Mouse (Mus musculus) limb, embryonic 10.5 days (tissue): ENCODE measurements around the gene Sptssa. TPM values are rescaled to one million over a fixed set of nuclear protein-coding genes. Genes with fewer than 3 reads are reported as not detected.

ENCODE experiments used
- DNase-seq: peaks from one replicate; pipeline ENCODE4 v3.0.0-alpha.2; 2017; ENCODE audit warnings: low spot score
- H3K27ac ChIP-seq: fragments of 300-500 bp; sonication (generic); 2 replicates; pipeline ENCODE4 v1.5.1; 2016; ENCODE audit warnings: mild to moderate bottlenecking
- H3K27me3 ChIP-seq: fragments of 300-500 bp; sonication (generic); 2 replicates; pipeline ENCODE4 v1.6.1; 2016; ENCODE audit warnings: low read depth, mild to moderate bottlenecking; ENCODE audit not compliant: poor library complexity, severe bottlenecking
- H3K36me3 ChIP-seq: fragments of 300-500 bp; sonication (generic); 2 replicates; pipeline ENCODE4 v1.6.1; 2016; ENCODE audit warnings: mild to moderate bottlenecking, moderate library complexity
- H3K4me1 ChIP-seq: fragments of 300-500 bp; sonication (generic); 2 replicates; pipeline ENCODE4 v1.6.1; 2016
- H3K4me3 ChIP-seq: fragments of 300-500 bp; sonication (generic); 2 replicates; pipeline ENCODE4 v1.5.1; 2016; ENCODE audit warnings: mild to moderate bottlenecking, moderate library complexity
- H3K9me3 ChIP-seq: fragments of 300-500 bp; sonication (generic); replicated peaks from 2 replicates; pipeline ENCODE4 v1.6.1; 2016; ENCODE audit warnings: mild to moderate bottlenecking
- WGBS: fragments of 180-500 bp; shearing (Covaris S2); methylation state at CpG from one replicate; pipeline ENCODE4 v1.1.7; 2016; 5-methylcytosine and 5-hydroxymethylcytosine counted together
- polyA plus RNA-seq: library from polyadenylated mRNA; unstranded; fragments of >200 nt; fragmentation: Nextera tagmentation; extraction: Ambion mirVana; gene quantifications from 2 replicates; pipeline ENCODE4 v1.2.1, GENCODE M21; 2016

Gene Sptssa
- polyA plus RNA-seq, 1 experiment from 2014 or later, result 143 TPM

DNA sequence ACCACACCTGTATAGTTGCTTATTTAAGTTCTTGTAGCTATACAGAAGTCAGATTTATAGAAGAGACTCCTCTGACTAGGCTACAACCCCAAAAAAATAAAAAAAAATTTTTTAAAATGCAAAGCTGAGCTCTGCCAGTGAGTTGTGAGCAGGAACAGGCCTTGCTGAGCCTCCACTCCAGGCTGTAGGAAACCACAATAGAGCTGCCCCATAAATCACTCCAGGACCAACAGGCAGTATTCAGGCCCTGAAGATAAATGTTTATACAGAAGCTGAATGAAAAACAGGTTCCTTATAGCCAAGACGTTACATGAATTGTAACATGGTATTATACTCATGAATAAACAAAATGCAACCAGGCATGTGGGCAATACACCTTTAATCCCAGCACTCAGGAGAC is 5.2 kb downstream of the Sptssa start:
- H3K4me3 ChIP-seq, result no peak overlapping the region
- WGBS, result 36% methylated on average over 1 of the region's 1 CpGs
- H3K36me3 ChIP-seq, result peaks cover 44% of the 10 kb centered on the region
- H3K9me3 ChIP-seq, result no peaks in the 10 kb centered on the region
- H3K27me3 ChIP-seq, result no peaks in the 10 kb centered on the region
- DNase-seq, result no peak
- H3K27ac ChIP-seq, result no peak overlapping the region
- peaks cover 16% of the 10 kb centered on the region for H3K4me1 ChIP-seq

GRCm38 (mm10) chr12:54644947-54645346 is 11.4 kb downstream of the Sptssa start:
- Histone ChIP-seq H3K27ac (no peak overlapping the region), H3K36me3 (peaks cover 37% of the 10 kb centered on the region), H3K4me3 (no peak overlapping the region), H3K9me3 (no peaks in the 10 kb centered on the region), H3K27me3 (no peaks in the 10 kb centered on the region), H3K4me1 (no peaks in the 10 kb centered on the region)
- 78% methylated on average over 2 of the region's 2 CpGs for WGBS
- no peak for DNase-seq

DNA sequence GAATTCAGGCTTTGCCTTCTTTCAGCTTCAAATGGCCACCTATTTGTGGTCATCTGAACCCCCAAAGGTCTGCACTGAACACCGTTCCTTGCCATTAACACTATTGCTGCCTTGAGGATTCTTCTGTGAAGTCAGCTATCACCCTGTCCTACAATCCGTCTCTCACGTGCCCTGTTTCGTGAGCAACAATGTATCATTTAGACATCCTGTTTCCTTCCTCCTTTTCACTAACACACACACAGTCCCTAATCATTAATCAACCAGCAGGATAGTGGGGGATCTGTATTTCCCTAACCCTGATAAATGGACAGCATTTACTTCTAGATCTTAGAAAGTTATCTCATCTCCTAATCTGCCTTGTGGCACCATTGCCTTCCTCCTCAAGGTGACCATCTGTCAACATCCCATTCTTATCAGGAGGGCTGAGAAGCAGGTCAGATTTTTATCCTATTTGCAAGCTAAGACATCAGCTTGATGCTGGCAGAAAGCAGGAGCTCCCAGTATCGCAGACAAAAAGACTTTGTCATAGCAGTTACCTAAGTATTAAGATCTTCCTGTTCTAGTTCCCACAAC is 13.0 kb downstream of the Sptssa start:
- Histone ChIP-seq H3K4me1 (no peaks in the 10 kb centered on the region), H3K36me3 (peaks cover 26% of the 10 kb centered on the region), H3K4me3 (no peak overlapping the region), H3K27ac (no peak overlapping the region), H3K9me3 (no peaks in the 10 kb centered on the region), H3K27me3 (no peaks in the 10 kb centered on the region)
- 75% methylated on average over 5 of the region's 5 CpGs for WGBS
- no peak for DNase-seq

GRCm38 (mm10) chr12:54641374-54641773 is 15.0 kb downstream of the Sptssa start:
- Histone ChIP-seq H3K27ac (no peak overlapping the region), H3K36me3 (peaks cover 10% of the 10 kb centered on the region), H3K27me3 (no peaks in the 10 kb centered on the region), H3K4me1 (no peaks in the 10 kb centered on the region), H3K9me3 (no peaks in the 10 kb centered on the region), H3K4me3 (no peak overlapping the region)
- 95% methylated on average over 4 of the region's 4 CpGs for WGBS
- DNase-seq, result no peak

- no peak overlapping the region for H3K27ac ChIP-seq
- 92% methylated on average over 6 of the region's 6 CpGs for WGBS
- no peaks in the 10 kb centered on the region for H3K27me3 ChIP-seq
- no peaks in the 10 kb centered on the region for H3K4me1 ChIP-seq
- no peaks in the 10 kb centered on the region for H3K9me3 ChIP-seq
- DNase-seq, result no peak
- no peak overlapping the region for H3K4me3 ChIP-seq
- peaks cover 3% of the 10 kb centered on the region; the same call in 1 of the 2 replicates for H3K36me3 ChIP-seq
Observed at GRCm38 (mm10) chr12:54640259-54640658, 16.1 kb downstream of the Sptssa start.

- 82% methylated on average over 1 of the region's 1 CpGs for WGBS
- Histone ChIP-seq H3K9me3 (no peaks in the 10 kb centered on the region), H3K4me3 (no peak overlapping the region), H3K27me3 (no peaks in the 10 kb centered on the region), H3K27ac (no peak overlapping the region), H3K4me1 (no peaks in the 10 kb centered on the region), H3K36me3 (no peaks in the 10 kb centered on the region)
- DNase-seq, result no peak
Observed at GRCm38 (mm10) chr12:54637033-54637432, 19.3 kb downstream of the Sptssa start.

DNA sequence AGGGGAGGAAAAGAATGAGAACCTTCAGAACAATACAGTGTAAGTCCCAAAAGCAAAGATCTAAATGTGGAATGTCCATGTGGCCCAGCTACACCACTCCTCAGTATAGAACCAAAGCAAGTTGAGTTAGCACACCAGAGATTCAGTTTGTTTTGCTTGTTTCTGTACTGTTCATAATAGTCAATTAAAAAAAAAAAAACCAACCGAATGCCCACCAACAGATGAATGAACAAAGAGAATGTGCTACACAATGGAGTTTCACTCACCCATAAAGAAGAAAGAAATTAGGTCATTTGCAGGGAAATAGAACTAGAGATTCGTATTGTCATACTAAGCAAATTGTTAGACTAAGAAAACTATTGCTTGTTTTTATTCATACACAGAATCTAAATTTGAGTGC is 24.2 kb downstream of the Sptssa start:
- DNase-seq, result no peak
- no peak overlapping the region for H3K27ac ChIP-seq
- no peaks in the 10 kb centered on the region for H3K9me3 ChIP-seq
- H3K27me3 ChIP-seq, result no peaks in the 10 kb centered on the region
- H3K36me3 ChIP-seq, result no peaks in the 10 kb centered on the region
- no peak overlapping the region for H3K4me3 ChIP-seq
- WGBS, result 94% methylated on average over 2 of the region's 2 CpGs
- no peaks in the 10 kb centered on the region for H3K4me1 ChIP-seq

- H3K27me3 ChIP-seq, result no peaks in the 10 kb centered on the region
- no peaks in the 10 kb centered on the region for H3K9me3 ChIP-seq
- no peaks in the 10 kb centered on the region for H3K4me1 ChIP-seq
- 93% methylated on average over 2 of the region's 2 CpGs for WGBS
- H3K4me3 ChIP-seq, result no peak overlapping the region
- no peak for DNase-seq
- no peak overlapping the region for H3K27ac ChIP-seq
- H3K36me3 ChIP-seq, result no peaks in the 10 kb centered on the region
Observed at GRCm38 (mm10) chr12:54621942-54622341, 34.4 kb downstream of the Sptssa start.

- DNase-seq, result no peak
- 86% methylated on average over 13 of the region's 13 CpGs for WGBS
- H3K36me3 ChIP-seq, result no peaks in the 10 kb centered on the region
- H3K4me1 ChIP-seq, result peaks cover 11% of the 10 kb centered on the region
- no peaks in the 10 kb centered on the region for H3K27me3 ChIP-seq
- no peaks in the 10 kb centered on the region for H3K9me3 ChIP-seq
- no peak overlapping the region for H3K27ac ChIP-seq
- H3K4me3 ChIP-seq, result no peak overlapping the region
Observed at GRCm38 (mm10) chr12:54620042-54620705, 36.2 kb downstream of the Sptssa start.

DNA sequence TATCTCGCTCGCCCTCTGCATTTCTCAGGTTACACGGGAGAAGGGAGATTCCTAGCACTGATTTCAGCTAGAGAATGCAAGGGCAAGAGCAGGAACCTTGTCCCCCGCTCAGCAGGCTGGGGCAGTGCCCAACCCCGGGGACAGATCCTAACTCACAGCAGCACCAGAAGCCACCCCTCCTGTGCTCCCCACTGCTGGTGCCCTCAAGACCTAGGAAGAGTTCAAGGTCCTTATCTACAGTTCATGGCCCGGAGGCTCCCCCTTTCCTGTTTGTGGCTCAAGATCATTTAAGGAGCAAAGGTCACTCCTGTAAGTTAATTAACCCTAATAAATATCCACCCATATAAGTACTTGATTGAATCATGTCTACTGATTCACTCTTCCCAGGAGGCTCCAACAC is 47.4 kb downstream of the Sptssa start:
- 67% methylated on average over 6 of the region's 6 CpGs for WGBS
- H3K9me3 ChIP-seq, result no peaks in the 10 kb centered on the region

GRCm38 (mm10) chr12:54605203-54605602 is 51.2 kb downstream of the Sptssa start:
- Histone ChIP-seq H3K4me3 (no peak overlapping the region), H3K9me3 (no peaks in the 10 kb centered on the region), H3K27ac (no peak overlapping the region), H3K4me1 (peaks cover 4% of the 10 kb centered on the region; the same call in 1 of the 2 replicates), H3K36me3 (no peaks in the 10 kb centered on the region), H3K27me3 (no peaks in the 10 kb centered on the region)
- 88% methylated on average over 3 of the region's 3 CpGs for WGBS
- no peak for DNase-seq

More for the DNA sequence above, 47.4 kb downstream of the Sptssa start:
- Histone ChIP-seq H3K4me1 (peaks cover 11% of the 10 kb centered on the region), H3K36me3 (no peaks in the 10 kb centered on the region), H3K4me3 (no peak overlapping the region), H3K27ac (peak overlapping the region; percentile 11; the same call in 1 of the 2 replicates), H3K27me3 (no peaks in the 10 kb centered on the region)
- no peak for DNase-seq

DNA sequence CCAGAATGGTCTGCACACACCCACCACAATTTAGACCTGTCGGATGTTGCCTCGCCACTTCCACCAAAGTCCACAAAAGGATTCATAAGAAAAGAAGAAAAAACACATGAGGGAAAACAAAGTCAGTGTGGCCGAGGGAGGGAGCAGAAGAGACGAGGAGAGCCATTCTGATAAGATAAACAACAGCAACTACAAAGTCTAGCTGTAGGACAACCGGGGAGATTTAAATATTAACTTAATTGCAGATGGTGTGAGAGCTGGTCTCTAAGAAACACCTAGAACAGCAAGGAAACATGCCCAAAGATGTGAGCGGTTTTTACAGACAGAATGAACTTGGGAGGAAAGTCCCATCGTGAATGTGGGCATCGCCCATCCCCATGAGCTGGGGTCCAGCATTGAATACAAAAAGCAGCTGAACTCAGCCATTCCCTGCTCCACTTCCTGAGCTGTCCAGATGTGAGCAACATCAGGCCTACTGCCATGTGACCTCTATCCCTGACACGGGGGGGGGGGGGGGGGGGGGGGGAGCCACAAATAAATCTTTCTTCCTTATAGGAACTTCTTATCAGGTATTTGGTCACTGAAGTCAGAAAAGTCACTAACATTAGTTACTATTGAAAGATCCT is 52.7 kb downstream of the Sptssa start:
- Histone ChIP-seq H3K4me1 (no peaks in the 10 kb centered on the region), H3K4me3 (no peak overlapping the region), H3K36me3 (no peaks in the 10 kb centered on the region), H3K9me3 (no peaks in the 10 kb centered on the region), H3K27me3 (no peaks in the 10 kb centered on the region), H3K27ac (no peak overlapping the region)
- DNase-seq, result no peak
- WGBS, result 82% methylated on average over 9 of the region's 9 CpGs

DNA sequence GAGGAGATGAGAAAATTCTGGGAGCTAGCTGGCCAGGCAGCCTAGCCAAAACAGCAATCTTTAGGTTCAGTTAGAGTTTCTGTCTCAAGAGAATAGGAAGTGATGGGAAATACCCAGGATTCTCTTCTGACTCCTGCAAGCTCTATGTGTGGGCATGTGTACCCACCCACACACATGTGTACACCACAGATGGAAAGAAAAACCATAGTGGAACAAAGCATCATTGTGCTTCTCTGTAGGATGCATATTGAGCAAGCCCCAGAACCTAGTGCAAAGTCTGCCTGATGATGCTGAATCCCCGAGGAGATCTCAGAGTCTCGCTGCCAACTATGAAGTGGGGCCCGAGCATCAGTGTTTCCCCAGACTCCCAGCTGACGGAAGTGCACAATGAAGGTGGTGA is 55.9 kb downstream of the Sptssa start:
- Histone ChIP-seq H3K4me3 (no peak overlapping the region), H3K9me3 (no peaks in the 10 kb centered on the region), H3K36me3 (no peaks in the 10 kb centered on the region), H3K27me3 (no peaks in the 10 kb centered on the region), H3K4me1 (0 out of 2 replicates have a peak, but pooled peaks cover 2% of the 10 kb centered on the region), H3K27ac (no peak overlapping the region)
- WGBS, result 96% methylated on average over 4 of the region's 4 CpGs
- DNase-seq, result no peak
